Mouse (Mus musculus): ENCODE results near the gene Pde2a.

Pde2a gene

GRCm38 (mm10) chr7:101410267-101410936, 11.1 kb upstream of the Pde2a start, which contains the start of gene Gm45837:
TSS of gene Gm45837 (plus strand) at chr7:101410886.
- DNase-seq = no peak

GRCm38 (mm10) chr7:101412796-101413195, 8.7 kb upstream of the Pde2a start:
- DNase-seq = peak; percentile 88 to 95

- DNase-seq = no peak
These were observed 7.3 kb upstream of the Pde2a start for GRCm38 (mm10) chr7:101414209-101414608.

- DNase-seq = no peak
These were observed 6.6 kb upstream of the Pde2a start for GRCm38 (mm10) chr7:101414661-101415511.

GRCm38 (mm10) chr7:101415512-101416100, 5.9 kb upstream of the Pde2a start:
- no peak for DNase-seq

- DNase-seq = no peak
These were observed 5.1 kb upstream of the Pde2a start for GRCm38 (mm10) chr7:101416391-101416790.

GRCm38 (mm10) chr7:101419013-101419770, 2.3 kb upstream of the Pde2a start:
- peak in 1 of 2 experiments; percentile 29 for DNase-seq

- no peak for DNase-seq
These were observed 578 bp downstream of the Pde2a start for GRCm38 (mm10) chr7:101422069-101422468.

GRCm38 (mm10) chr7:101422646-101423045, 1.2 kb downstream of the Pde2a start:
- no peak for DNase-seq

- no peak for DNase-seq
These were observed 2.5 kb downstream of the Pde2a start for GRCm38 (mm10) chr7:101423970-101424369.

- no peak for DNase-seq
These were observed 5.2 kb downstream of the Pde2a start for GRCm38 (mm10) chr7:101426692-101427091.

GRCm38 (mm10) chr7:101427736-101428135, 6.2 kb downstream of the Pde2a start:
- peak; percentile 35 to 62 for DNase-seq

- no peak for DNase-seq
These were observed 13.5 kb downstream of the Pde2a start for GRCm38 (mm10) chr7:101435038-101435437.

GRCm38 (mm10) chr7:101437876-101438275, 16.4 kb downstream of the Pde2a start:
- no peak for DNase-seq

GRCm38 (mm10) chr7:101443093-101443492, 21.6 kb downstream of the Pde2a start:
- no peak for DNase-seq

GRCm38 (mm10) chr7:101444211-101444610, 22.7 kb downstream of the Pde2a start:
- no peak for DNase-seq

GRCm38 (mm10) chr7:101449855-101450254, 28.4 kb downstream of the Pde2a start:
- DNase-seq = no peak

- DNase-seq = peak; percentile 95 to 96
These were observed 29.2 kb downstream of the Pde2a start for GRCm38 (mm10) chr7:101450422-101451401.

GRCm38 (mm10) chr7:101452669-101453068, 31.2 kb downstream of the Pde2a start:
- no peak for DNase-seq

- DNase-seq = no peak
These were observed 31.8 kb downstream of the Pde2a start for GRCm38 (mm10) chr7:101453296-101453695.

- no peak for DNase-seq
These were observed 32.2 kb downstream of the Pde2a start for GRCm38 (mm10) chr7:101453725-101454124.

- no peak for DNase-seq
These were observed 33.0 kb downstream of the Pde2a start for GRCm38 (mm10) chr7:101454479-101454878.

Data from cerebellum, postnatal 14 days (tissue).